In the genomic region with DNA sequence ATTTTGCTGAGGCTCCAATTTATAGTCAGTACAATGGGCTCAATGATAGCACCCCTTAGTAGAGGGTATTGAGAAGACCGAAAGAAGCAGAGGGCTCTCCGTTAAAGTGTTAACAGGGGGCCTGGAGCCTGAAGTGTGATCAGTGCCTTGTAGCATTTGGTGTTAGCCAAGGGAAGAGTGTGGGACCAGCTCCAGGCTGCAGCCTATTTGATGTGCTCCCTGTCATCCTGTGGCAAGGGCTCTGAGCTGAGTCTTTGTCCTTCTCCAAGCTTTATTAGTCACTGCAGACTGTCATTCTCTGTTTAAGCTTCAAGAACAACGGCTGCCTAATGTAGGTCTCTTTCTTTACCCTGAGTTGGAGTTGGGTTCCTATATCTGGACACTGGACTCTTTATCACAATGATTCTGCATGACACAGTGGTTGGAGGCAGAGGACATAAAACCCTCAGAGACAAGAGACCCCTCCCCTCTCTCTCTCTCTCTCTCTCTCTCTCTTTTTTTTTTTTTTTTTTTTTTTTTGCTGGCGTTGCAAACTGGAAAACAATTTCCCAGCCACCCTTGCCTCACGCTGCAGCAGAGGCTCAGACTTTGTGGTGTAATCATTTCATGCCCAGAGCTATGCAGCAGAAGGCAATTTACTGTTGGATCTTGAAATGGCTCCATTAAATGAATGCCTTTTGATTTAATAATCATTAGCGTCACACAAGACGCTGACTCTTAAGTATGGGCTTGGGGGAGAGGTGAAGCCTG, we compare ENCODE assay signal across 14 mouse cellular contexts. TPM values are rescaled to one million over a fixed set of nuclear protein-coding genes. Genes with fewer than 3 reads are reported as not detected.
A peak's percentile ranks its signal among the peaks of the same experiment; 100 is the strongest.
DNase-seq lines count a peak whose midpoint lies in the region; ATAC-seq and TF ChIP-seq lines count a peak whose summit lies in the region.
"Had no signal": no experiment of that assay in that cellular context is flagged by ENCODE, and none has a peak within 500 bp of the region (broad histone marks: within the 10 kb centered on the region; RNA-seq: fewer than 3 reads in every experiment).

No protein-coding gene starts in this region.

- no peak overlapping the region for H3K4me3 ChIP-seq in midbrain, postnatal 0 days (ENCODE audit: low read depth, low read length)
- no peak overlapping the region for H3K4me3 ChIP-seq in lung, adult 2 months (replicated peaks; ENCODE audit: extremely low read depth, low read depth, low read length)
- H3K4me3 ChIP-seq: liver, embryonic 15.5 days had no signal

- H3K27ac ChIP-seq in midbrain, postnatal 0 days (ENCODE audit: low read depth, low read length): no peak overlapping the region
- H3K27ac ChIP-seq: kidney, postnatal 0 days; liver, embryonic 15.5 days had no signal

- H3K36me3 ChIP-seq in midbrain, postnatal 0 days (ENCODE audit: insufficient read depth, low read length): no peaks in the 10 kb centered on the region
- H3K36me3 ChIP-seq: liver, embryonic 15.5 days had no signal

- 0 out of 2 replicates have a peak, but pooled peaks cover 3% of the 10 kb centered on the region for H3K4me1 ChIP-seq in midbrain, postnatal 0 days (ENCODE audit: insufficient read depth, low read length)
- no peaks in the 10 kb centered on the region for H3K4me1 ChIP-seq in lung, adult 2 months (ENCODE audit: control insufficient read depth, insufficient read depth, low read length)
- H3K4me1 ChIP-seq: liver, embryonic 15.5 days had no signal

- TF ChIP-seq POLR2A in lung, adult 2 months (IDR thresholded peaks at IDR 0.05; ENCODE audit: borderline replicate concordance, extremely low read depth, low read depth, low read length): no peak

- H3K9ac ChIP-seq in midbrain, postnatal 0 days (replicated peaks; ENCODE audit: low read length, poor library complexity, severe bottlenecking): no peak overlapping the region
- H3K9ac ChIP-seq: liver, embryonic 15.5 days had no signal

- no peaks in the 10 kb centered on the region for H3K9me3 ChIP-seq in midbrain, postnatal 0 days (ENCODE audit: low read length)
- H3K9me3 ChIP-seq: liver, embryonic 15.5 days had no signal

- 50% methylated on average over 7 of the region's 7 CpGs for WGBS in midbrain, postnatal 0 days
- WGBS in lung, adult 2 months: 69% methylated on average over 7 of the region's 7 CpGs

- peak; percentile 21 for DNase-seq in adrenal gland, postnatal 14 days
- DNase-seq in adrenal gland, postnatal 4 days (ENCODE audit: low spot score in 2 of 2): no peak
- peak; percentile 24 for DNase-seq in heart, adult 11 months
- no peak for DNase-seq in heart, postnatal 4 days
- DNase-seq in left cerebral cortex, postnatal 4 days: peak; percentile 16
- DNase-seq in left cerebral cortex, adult 18-20 months (ENCODE audit: low spot score in 2 of 2): no peak
- DNase-seq in midbrain, postnatal 0 days (ENCODE audit: low spot score): peak; percentile 10
- DNase-seq in lung, adult 2 months: no peak
- DNase-seq: lung, postnatal 36 days had no signal

- no peak for ATAC-seq in midbrain, postnatal 0 days (ENCODE audit: low FRiP score)

- H3K27me3 ChIP-seq in midbrain, postnatal 0 days (ENCODE audit: insufficient read depth, low read length): no peaks in the 10 kb centered on the region
- H3K27me3 ChIP-seq: liver, embryonic 15.5 days had no signal

- TF ChIP-seq CTCF in midbrain, postnatal 0 days (IDR thresholded peaks at IDR 0.05): no peak
- TF ChIP-seq CTCF in lung, adult 2 months (IDR thresholded peaks at IDR 0.05; ENCODE audit: insufficient read depth, low read length): no peak

- intact Hi-C loops in left cerebral cortex, postnatal 4 days (cut with DNase I): no loop called here

- H3K4me2 ChIP-seq in midbrain, postnatal 0 days (ENCODE audit: low read depth, low read length, poor library complexity, severe bottlenecking): no peak overlapping the region
- H3K4me2 ChIP-seq: liver, embryonic 15.5 days had no signal

RNA-seq across cellular contexts. Expression of a gene that starts 41.9 kb away (rescaled TPM):
- 0.23 and 0.93 TPM in 2 replicates for total RNA-seq in adrenal gland, postnatal 14 days (2021)
- under 1 TPM in 1 of 2 experiments, not detected in 1; 0.23 TPM for total RNA-seq in adrenal gland, postnatal 4 days (2021)
- under 1 TPM; 0.19 to 0.61 TPM for total RNA-seq in heart, postnatal 4 days (2021)
- total RNA-seq in left cerebral cortex, postnatal 4 days (2021): not detected
- under 1 TPM in 1 of 2 experiments, not detected in 1; 0.42 TPM for total RNA-seq in left cerebral cortex, adult 18-20 months (2021)
- total RNA-seq in midbrain, postnatal 0 days (2014; rRNA removed): not detected in 2 replicates
- polyA plus RNA-seq in midbrain, postnatal 0 days (2015; fragmentation: Nextera tagmentation; extraction: Ambion mirVana): 0.11 TPM in 2 replicates
- 0.15 TPM in 1 of 2 replicates, not detected in the other for polyA plus RNA-seq in lung, adult 2 months (2012; rRNA removed)
- total RNA-seq: adrenal gland, adult 18-20 months; granulocyte monocyte progenitor cell, adult 5-6 weeks; layer of hippocampus, postnatal 10 days had no signal

Comparison
In these comparisons a context has a peak if more than half of its experiments do, and no peak if none do; other contexts are left out.
1. DNase-seq: peak in adrenal gland, postnatal 14 days (single experiment), heart, adult 11 months (single experiment), left cerebral cortex, postnatal 4 days (single experiment) and midbrain, postnatal 0 days (single experiment); none in adrenal gland, postnatal 4 days (0 of 2), heart, postnatal 4 days (single experiment), left cerebral cortex, adult 18-20 months (0 of 2) and lung, adult 2 months (single experiment).